Mouse (Mus musculus) bone marrow macrophage, adult 2 months (primary cell): ENCODE results near the gene Kl.

Source experiments
- CTCF ChIP-seq: IDR thresholded peaks from 2 replicates; pipeline ENCODE4 v1.5.1; 2012; ENCODE audit warnings: low read depth, mild to moderate bottlenecking, low read length, moderate library complexity
- POLR2A ChIP-seq: IDR thresholded peaks from 2 replicates; pipeline ENCODE4 v1.6.1; 2012; ENCODE audit warnings: mild to moderate bottlenecking, low read depth, low read length, borderline replicate concordance

DNA sequence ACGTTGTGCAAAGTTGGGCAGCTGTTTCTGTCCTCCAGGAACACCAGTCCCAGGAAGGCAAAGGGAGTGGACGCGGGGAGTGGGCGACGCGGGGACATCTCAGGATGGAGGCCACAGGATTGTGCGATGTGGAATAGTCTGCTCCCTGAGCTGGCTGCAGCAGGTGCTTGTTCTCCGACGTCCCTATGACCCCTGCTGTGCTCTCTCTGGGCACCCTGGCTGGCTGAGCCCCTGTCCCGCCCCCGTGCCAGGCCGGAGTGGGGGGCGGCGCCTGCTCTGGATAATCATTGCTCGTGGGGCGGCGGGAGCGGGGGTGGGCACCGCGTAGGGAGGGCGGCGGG lies at the start of gene Kl:
- no peak for TF ChIP-seq CTCF
- TF ChIP-seq POLR2A, result no peak
